Mouse (Mus musculus) megakaryocyte progenitor cell, adult 5-6 weeks (primary cell): ENCODE results near the gene Chd2. TPM values are rescaled to one million over a fixed set of nuclear protein-coding genes. Genes with fewer than 3 reads are reported as not detected.

ENCODE experiments used
- ATAC-seq: replicated peaks from 2 replicates; pipeline ENCODE4 v1.8.0; 2016; ENCODE audit warnings: mild to moderate bottlenecking, moderate TSS enrichment, inconsistent platforms; ENCODE audit not compliant: poor library complexity
- total RNA-seq, 2 experiments: library from RNA; stranded (forward) in 1 of 2; stranded (reverse) in 1 of 2; fragments of 157-497, 149-512 nt in 1 of 2; fragments of 200-1000 nt in 1 of 2; gene quantifications; 2 replicates each; pipeline versions ENCODE4 v1.2.3 to v1.2.4; 2015 to 2017

The Chd2 gene
- total RNA-seq, 2 experiments from 2014 or later, result 54.3 to 82.2 TPM

DNA sequence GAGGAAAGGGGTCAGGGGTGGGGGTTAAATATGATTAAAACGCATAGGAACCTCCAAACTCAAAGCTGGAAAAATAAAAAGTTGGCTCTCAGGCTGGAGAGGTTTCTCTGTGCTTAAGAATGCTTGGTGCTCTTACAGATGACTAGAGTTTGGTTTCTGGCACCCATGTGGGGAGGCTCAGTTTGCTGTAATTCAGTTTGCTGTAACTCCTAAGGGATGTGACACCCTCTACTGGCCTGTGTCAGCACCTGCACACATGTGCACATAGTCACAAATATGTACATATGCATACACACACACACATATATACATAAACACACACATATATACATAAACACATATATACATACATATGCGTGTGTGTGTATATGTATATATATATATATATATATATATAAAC is 152.8 kb downstream of the Chd2 start:
- ATAC-seq, result no peak

GRCm38 (mm10) chr7:73382843-73383242 is 158.8 kb downstream of the Chd2 start:
- no peak for ATAC-seq

DNA sequence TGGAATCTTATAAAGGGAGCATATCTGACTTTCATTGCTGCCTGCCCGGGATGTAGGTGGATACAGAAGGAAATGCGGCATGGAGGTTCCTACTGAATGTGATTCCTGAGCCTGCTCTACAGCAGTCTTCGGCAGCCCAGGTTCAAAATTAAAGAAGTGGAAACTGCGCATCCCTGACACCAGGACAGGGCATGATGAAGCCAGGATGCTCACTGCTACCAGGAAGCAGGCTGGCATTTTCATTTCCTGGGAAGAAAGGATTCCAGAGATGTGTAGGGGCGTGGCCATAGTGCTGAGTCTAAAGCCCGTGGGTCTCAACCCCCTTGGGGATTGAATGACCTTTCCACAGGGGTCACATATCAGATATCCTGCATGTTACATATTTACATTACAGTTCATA is 163.6 kb downstream of the Chd2 start:
- ATAC-seq, result no peak

- no peak for ATAC-seq
Observed at GRCm38 (mm10) chr7:73377307-73377706, 164.3 kb downstream of the Chd2 start.

Other genes with a start within 250 kb of the Chd2 start
- gene Rgma, start 166.3 kb downstream of the Chd2 start, total RNA-seq (2015), result not detected in 2 replicates
- gene Rgma, start 166.3 kb downstream of the Chd2 start, total RNA-seq (2017), result not detected in 2 replicates
- 3.0 and 3.3 TPM in 2 replicates for gene Fam174b, start 198.5 kb upstream of the Chd2 start, total RNA-seq (2015)
- gene Fam174b, start 198.5 kb upstream of the Chd2 start, total RNA-seq (2017), result 6.0 and 6.7 TPM in 2 replicates